Comparison of ENCODE assay signal across 10 mouse cellular contexts in the genomic region with DNA sequence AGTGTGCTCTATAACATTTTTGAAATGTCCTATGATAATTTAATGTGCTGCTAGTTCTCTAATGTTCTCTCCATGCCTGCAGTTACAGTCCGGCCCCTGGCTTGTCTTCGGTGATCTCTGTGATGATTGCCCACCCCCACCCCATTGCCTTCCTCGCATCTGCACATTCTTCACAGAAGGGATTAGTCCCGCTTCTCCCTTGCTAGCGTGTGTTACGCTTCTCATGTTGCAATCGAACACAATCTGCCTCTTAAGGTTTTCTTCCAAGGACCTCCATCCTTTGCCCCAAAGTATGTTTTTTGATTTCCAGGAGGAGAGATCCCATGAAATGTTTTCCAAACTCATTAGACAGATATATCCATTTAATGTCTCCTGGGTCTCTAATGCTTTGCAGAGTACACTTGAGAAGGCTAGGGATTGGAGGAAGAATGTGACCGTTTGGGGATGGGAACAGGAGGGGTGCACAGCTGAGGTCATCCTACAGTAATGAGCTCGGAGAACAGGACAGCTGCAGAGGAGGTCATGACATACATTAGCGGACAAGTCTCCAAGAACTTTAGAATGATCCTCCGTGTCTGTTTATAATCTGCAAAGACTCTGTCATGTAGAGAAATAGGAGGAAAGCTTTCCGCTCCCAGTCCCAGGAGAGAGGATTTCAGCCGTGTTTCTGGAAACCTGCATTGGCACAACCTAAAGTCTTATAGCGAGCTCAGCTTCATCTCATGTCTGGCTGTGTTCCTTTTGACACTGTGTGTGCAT.
DNase-seq lines count a peak whose midpoint lies in the region; ATAC-seq lines count a peak whose summit lies in the region.
"Had no signal": no experiment of that assay in that cellular context is flagged by ENCODE, and none has a peak within 500 bp of the region (broad histone marks: within the 10 kb centered on the region; RNA-seq: fewer than 3 reads in every experiment).

No protein-coding gene starts in this region.

- no peak overlapping the region; the same call in 1 of the 2 replicates for H3K27ac ChIP-seq in kidney, embryonic 15.5 days
- H3K27ac ChIP-seq in embryonic facial prominence, embryonic 14.5 days (replicated peaks; ENCODE audit: low read depth, low read length): peak overlapping the region; percentile 73
- H3K27ac ChIP-seq in intestine, embryonic 16.5 days (ENCODE audit: low read length): peak overlapping the region; percentile 60
- H3K27ac ChIP-seq in neural tube, embryonic 15.5 days (replicated peaks): no peak overlapping the region

- H3K4me2 ChIP-seq in kidney, embryonic 15.5 days: peak overlapping the region; percentile 19
- peak overlapping the region; percentile 42 for H3K4me2 ChIP-seq in embryonic facial prominence, embryonic 14.5 days (ENCODE audit: low read depth, low read length)
- H3K4me2 ChIP-seq in intestine, embryonic 16.5 days (ENCODE audit: low read depth, low read length): peak overlapping the region; percentile 14; the same call in 1 of the 2 replicates
- H3K4me2 ChIP-seq in neural tube, embryonic 15.5 days: peak overlapping the region; percentile 11; the same call in 1 of the 2 replicates

- no peak for DNase-seq in kidney, adult 18-20 months
- DNase-seq in embryonic facial prominence, embryonic 14.5 days (ENCODE audit: low spot score): peak; percentile 96
- DNase-seq in cerebellum, postnatal 14 days: no peak
- DNase-seq in spleen, postnatal 36 days (ENCODE audit: low spot score in 2 of 2): no peak
- no peak for DNase-seq in cerebellum, adult 18-20 months
- DNase-seq: kidney, postnatal 25 days; right cerebral cortex, postnatal 4 days had no signal

- H3K4me1 ChIP-seq in kidney, embryonic 15.5 days: peaks cover 22% of the 10 kb centered on the region
- H3K4me1 ChIP-seq in embryonic facial prominence, embryonic 14.5 days (ENCODE audit: control insufficient read depth, insufficient read depth, low read length): peaks cover 27% of the 10 kb centered on the region
- peaks cover 4% of the 10 kb centered on the region for H3K4me1 ChIP-seq in intestine, embryonic 16.5 days (ENCODE audit: control insufficient read depth, insufficient read depth, low read length)
- peaks cover 13% of the 10 kb centered on the region; the same call in 1 of the 2 replicates for H3K4me1 ChIP-seq in neural tube, embryonic 15.5 days

- no peaks in the 10 kb centered on the region for H3K9me3 ChIP-seq in kidney, embryonic 15.5 days (replicated peaks)
- no peaks in the 10 kb centered on the region for H3K9me3 ChIP-seq in embryonic facial prominence, embryonic 14.5 days (ENCODE audit: control insufficient read depth, low read length)
- no peaks in the 10 kb centered on the region for H3K9me3 ChIP-seq in intestine, embryonic 16.5 days (ENCODE audit: control insufficient read depth, low read length)
- no peaks in the 10 kb centered on the region for H3K9me3 ChIP-seq in neural tube, embryonic 15.5 days (replicated peaks)

- WGBS in kidney, embryonic 15.5 days: 29% methylated on average over 14 of the region's 14 CpGs
- WGBS in embryonic facial prominence, embryonic 14.5 days: 9% methylated on average over 14 of the region's 14 CpGs
- 39% methylated on average over 14 of the region's 14 CpGs for WGBS in intestine, embryonic 16.5 days
- 46% methylated on average over 14 of the region's 14 CpGs for WGBS in neural tube, embryonic 15.5 days

- no peak overlapping the region for H3K4me3 ChIP-seq in kidney, embryonic 15.5 days (replicated peaks)
- peak overlapping the region; percentile 14 for H3K4me3 ChIP-seq in embryonic facial prominence, embryonic 14.5 days (ENCODE audit: low read depth, low read length)
- no peak overlapping the region for H3K4me3 ChIP-seq in intestine, embryonic 16.5 days (ENCODE audit: low read length)
- no peak overlapping the region for H3K4me3 ChIP-seq in neural tube, embryonic 15.5 days (replicated peaks)

- H3K27me3 ChIP-seq in kidney, embryonic 15.5 days: no peaks in the 10 kb centered on the region
- H3K27me3 ChIP-seq in embryonic facial prominence, embryonic 14.5 days (replicated peaks; ENCODE audit: control insufficient read depth, insufficient read depth, low read length): no peaks in the 10 kb centered on the region
- no peaks in the 10 kb centered on the region for H3K27me3 ChIP-seq in intestine, embryonic 16.5 days (replicated peaks; ENCODE audit: control insufficient read depth, insufficient read depth, low read length)
- H3K27me3 ChIP-seq in neural tube, embryonic 15.5 days (replicated peaks): no peaks in the 10 kb centered on the region

- no peaks in the 10 kb centered on the region for H3K36me3 ChIP-seq in kidney, embryonic 15.5 days
- no peaks in the 10 kb centered on the region for H3K36me3 ChIP-seq in embryonic facial prominence, embryonic 14.5 days (ENCODE audit: control insufficient read depth, insufficient read depth, low read length)
- no peaks in the 10 kb centered on the region for H3K36me3 ChIP-seq in intestine, embryonic 16.5 days (ENCODE audit: control insufficient read depth, insufficient read depth, low read length)
- no peaks in the 10 kb centered on the region for H3K36me3 ChIP-seq in neural tube, embryonic 15.5 days

- peak; percentile 59 for ATAC-seq in kidney, embryonic 15.5 days (replicated peaks; ENCODE audit: low FRiP score)
- peak; percentile 95 for ATAC-seq in embryonic facial prominence, embryonic 14.5 days (ENCODE audit: low read depth)
- ATAC-seq in intestine, embryonic 16.5 days: peak; percentile 82
- ATAC-seq in neural tube, embryonic 15.5 days (ENCODE audit: low FRiP score): no peak

- H3K9ac ChIP-seq in kidney, embryonic 15.5 days: no peak overlapping the region
- no peak overlapping the region for H3K9ac ChIP-seq in embryonic facial prominence, embryonic 14.5 days (ENCODE audit: low read depth, low read length)
- H3K9ac ChIP-seq in intestine, embryonic 16.5 days (ENCODE audit: low read depth, low read length): no peak overlapping the region
- H3K9ac ChIP-seq in neural tube, embryonic 15.5 days (replicated peaks): no peak overlapping the region

Comparison
In these comparisons a context has a peak if more than half of its experiments do, and no peak if none do; other contexts are left out.
1. H3K27ac ChIP-seq: peak in embryonic facial prominence, embryonic 14.5 days (single experiment) and intestine, embryonic 16.5 days (single experiment); none in kidney, embryonic 15.5 days (single experiment) and neural tube, embryonic 15.5 days (single experiment).
2. Peak in every context shown above with its lines, with median percentiles within 50 percentile points of each other: H3K4me2 ChIP-seq.